Mouse (Mus musculus): ENCODE measurements around the gene Kdm1a. TPM values are rescaled to one million over a fixed set of nuclear protein-coding genes. Genes with fewer than 3 reads are reported as not detected.

The Kdm1a gene
- total RNA-seq (2023), result 63.5 TPM

DNA sequence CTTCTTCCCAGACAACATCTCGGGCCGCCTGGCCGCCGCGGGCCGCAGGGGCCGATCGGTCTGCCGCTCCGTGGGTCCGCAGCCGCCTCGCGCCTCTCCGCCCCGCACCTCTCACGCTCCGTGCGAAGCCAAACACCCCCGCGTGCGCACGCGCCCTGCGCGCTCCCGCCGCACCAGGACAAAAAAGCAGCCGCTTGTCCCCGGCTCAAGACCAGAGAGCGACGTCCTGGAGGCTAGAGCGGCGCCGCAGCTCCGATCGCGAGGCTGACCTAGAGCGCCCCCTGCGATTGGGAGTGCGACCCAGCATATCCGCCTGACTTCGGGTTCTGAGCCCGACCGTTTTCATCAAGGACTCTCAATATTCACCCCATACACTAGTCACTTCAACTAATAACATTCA is at the start of gene Kdm1a:
Kdm1a (minus strand) TSS at position 156 of the 400 bp plus-strand sequence.

DNA sequence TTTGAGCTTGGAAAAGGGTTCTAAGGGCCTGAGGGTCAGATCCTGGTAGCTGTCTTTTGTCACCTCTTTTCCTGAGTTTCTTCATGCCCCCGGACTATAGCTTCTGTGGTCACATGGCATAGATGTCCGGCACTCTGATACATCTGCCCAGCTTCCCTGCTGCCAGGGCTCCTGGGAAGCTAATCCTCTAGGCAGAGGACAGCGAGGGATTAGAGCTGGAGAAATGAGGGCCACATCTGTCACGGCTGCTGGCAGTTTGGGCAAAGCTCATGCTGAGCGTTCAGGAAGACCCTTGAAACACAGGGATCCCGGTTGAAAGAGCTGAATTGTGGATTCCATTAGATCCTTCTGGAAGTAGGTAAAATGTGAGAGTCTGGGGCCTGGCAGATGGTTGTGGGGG is 19.9 kb upstream of the Kdm1a start, which contains the start of gene Lactbl1:
Lactbl1 (plus strand) TSS at position 234 of the 400 bp plus-strand sequence.

DNA sequence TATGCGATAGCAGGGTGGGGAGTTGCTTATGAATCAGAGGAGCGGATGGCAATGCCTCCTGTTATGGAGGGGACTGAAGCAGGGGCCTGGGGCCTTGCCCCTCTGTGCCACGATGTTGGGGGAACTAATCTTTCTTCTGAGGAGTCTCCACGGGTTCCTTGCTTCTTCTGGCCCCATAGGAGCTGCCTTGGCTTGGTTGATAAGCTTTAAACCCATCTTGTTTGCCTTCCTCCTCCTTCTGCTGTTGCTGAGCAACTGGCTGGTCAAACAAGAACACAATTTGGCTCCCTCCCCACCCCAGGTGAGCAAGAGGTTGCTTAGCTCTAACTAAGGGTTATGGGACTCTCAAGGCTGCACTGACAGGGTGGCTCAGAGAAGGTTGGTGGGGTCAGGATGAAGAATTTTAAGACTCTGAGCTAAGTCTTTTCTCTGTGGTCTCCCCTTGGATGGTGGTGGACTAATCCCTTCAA is 7.9 kb upstream of the Kdm1a start, which contains the start of gene Tex46:
Tex46 (plus strand) TSS at position 51 of the 470 bp plus-strand sequence.

Other genes with a start within 250 kb of the Kdm1a start
- not detected for gene Htr1d, start 179.2 kb downstream of the Kdm1a start, total RNA-seq (2023)
- not detected for gene 6030445D17Rik, start 140.5 kb downstream of the Kdm1a start, total RNA-seq (2023)
- gene Luzp1, start 133.0 kb downstream of the Kdm1a start, total RNA-seq (2023), result 3.4 TPM
- not detected for gene Tex46, start 7.7 kb upstream of the Kdm1a start, total RNA-seq (2023)
- gene Lactbl1, start 19.9 kb upstream of the Kdm1a start, total RNA-seq (2023), result not detected
- gene Ephb2, start 233.3 kb upstream of the Kdm1a start, total RNA-seq (2023), result not detected

All from CD8-positive naive resting alpha-beta T cell, adult 57 days (primary cell).